8 mouse cellular contexts compared by ENCODE assay signal in genomic region chr6:87669894-87670588, GRCm38 (mm10). TPM values are rescaled to one million over a fixed set of nuclear protein-coding genes. Genes with fewer than 3 reads are reported as not detected.
DNase-seq lines count a peak whose midpoint lies in the region; ATAC-seq and TF ChIP-seq lines count a peak whose summit lies in the region.

No protein-coding gene starts in this region.

- intact Hi-C loops in gastrocnemius, adult 2 months (cut with DNase I): loop anchor here (2.0 to 5.0 kb wide), 3 partner anchors 55 to 273 kb away; no protein-coding TSS in a partner anchor

- H3K4me1 ChIP-seq in hindbrain, embryonic 16.5 days (ENCODE audit: control insufficient read depth, insufficient read depth, low read depth, low read length): peaks cover 22% of the 10 kb centered on the region
- peaks cover 18% of the 10 kb centered on the region for H3K4me1 ChIP-seq in limb, embryonic 12.5 days (replicated peaks)
- H3K4me1 ChIP-seq in midbrain, embryonic 13.5 days (replicated peaks): peaks cover 30% of the 10 kb centered on the region
- H3K4me1 ChIP-seq in stomach, embryonic 16.5 days (ENCODE audit: control insufficient read depth, insufficient read depth, low read length): peaks cover 12% of the 10 kb centered on the region

- no peak overlapping the region for H3K4me3 ChIP-seq in gastrocnemius, adult 2 months
- H3K4me3 ChIP-seq in hindbrain, embryonic 16.5 days (ENCODE audit: low read length): no peak overlapping the region
- no peak overlapping the region for H3K4me3 ChIP-seq in limb, embryonic 12.5 days (replicated peaks)
- no peak overlapping the region for H3K4me3 ChIP-seq in midbrain, embryonic 13.5 days (replicated peaks)
- no peak overlapping the region for H3K4me3 ChIP-seq in stomach, embryonic 16.5 days (replicated peaks; ENCODE audit: low read length)

- no peak overlapping the region for H3K9ac ChIP-seq in hindbrain, embryonic 16.5 days (ENCODE audit: low read depth, low read length)
- H3K9ac ChIP-seq in limb, embryonic 12.5 days (replicated peaks): no peak overlapping the region
- no peak overlapping the region for H3K9ac ChIP-seq in midbrain, embryonic 13.5 days (replicated peaks)
- no peak overlapping the region for H3K9ac ChIP-seq in stomach, embryonic 16.5 days (ENCODE audit: low read length)

- DNase-seq in gastrocnemius, adult 2 months: peak; percentile 30
- no peak for DNase-seq in gastrocnemius, adult 8-10 months (ENCODE audit: low spot score in 2 of 2)
- peak; percentile 33 for DNase-seq in Muller cell, postnatal 12 days (ENCODE audit: inconsistent ontology term)
- peak; percentile 64 for DNase-seq in embryo, embryonic 9.5 days (ENCODE audit: extremely low spot score)

- no peak overlapping the region for H3K27ac ChIP-seq in gastrocnemius, adult 2 months
- no peak overlapping the region for H3K27ac ChIP-seq in hindbrain, embryonic 16.5 days (ENCODE audit: low read depth, low read length)
- H3K27ac ChIP-seq in limb, embryonic 12.5 days: no peak overlapping the region
- H3K27ac ChIP-seq in midbrain, embryonic 13.5 days: no peak overlapping the region
- H3K27ac ChIP-seq in stomach, embryonic 16.5 days (ENCODE audit: low read length): no peak overlapping the region

- no peaks in the 10 kb centered on the region for H3K36me3 ChIP-seq in hindbrain, embryonic 16.5 days (ENCODE audit: control insufficient read depth, insufficient read depth, low read length)
- no peaks in the 10 kb centered on the region; the same call in 1 of the 2 replicates for H3K36me3 ChIP-seq in limb, embryonic 12.5 days
- H3K36me3 ChIP-seq in midbrain, embryonic 13.5 days: no peaks in the 10 kb centered on the region
- H3K36me3 ChIP-seq in stomach, embryonic 16.5 days (ENCODE audit: control insufficient read depth, insufficient read depth, low read length): peaks cover 2% of the 10 kb centered on the region; the same call in 1 of the 2 replicates

- no peaks in the 10 kb centered on the region for H3K27me3 ChIP-seq in hindbrain, embryonic 16.5 days (replicated peaks; ENCODE audit: control insufficient read depth, insufficient read depth, low read length)
- H3K27me3 ChIP-seq in limb, embryonic 12.5 days: no peaks in the 10 kb centered on the region
- H3K27me3 ChIP-seq in midbrain, embryonic 13.5 days: no peaks in the 10 kb centered on the region
- no peaks in the 10 kb centered on the region for H3K27me3 ChIP-seq in stomach, embryonic 16.5 days (ENCODE audit: control insufficient read depth, insufficient read depth, low read length)

- ATAC-seq in hindbrain, embryonic 16.5 days: no peak
- ATAC-seq in limb, embryonic 12.5 days (ENCODE audit: insufficient number of reproducible peaks, insufficient read depth, low FRiP score, low TSS enrichment, low read depth): no peak
- no peak for ATAC-seq in midbrain, embryonic 13.5 days
- no peak for ATAC-seq in stomach, embryonic 16.5 days (ENCODE audit: insufficient read depth, low FRiP score)

- WGBS in hindbrain, embryonic 16.5 days: 26% methylated on average over 7 of the region's 7 CpGs
- WGBS in limb, embryonic 12.5 days: 40% methylated on average over 7 of the region's 7 CpGs
- WGBS in midbrain, embryonic 13.5 days: 30% methylated on average over 7 of the region's 7 CpGs
- WGBS in stomach, embryonic 16.5 days: 38% methylated on average over 7 of the region's 7 CpGs

- peak; percentile 72 for TF ChIP-seq CTCF in gastrocnemius, adult 2 months (IDR thresholded peaks at IDR 0.05)

- no peaks in the 10 kb centered on the region for H3K9me3 ChIP-seq in hindbrain, embryonic 16.5 days (ENCODE audit: control insufficient read depth, low read length)
- H3K9me3 ChIP-seq in limb, embryonic 12.5 days: no peaks in the 10 kb centered on the region
- no peaks in the 10 kb centered on the region for H3K9me3 ChIP-seq in midbrain, embryonic 13.5 days
- H3K9me3 ChIP-seq in stomach, embryonic 16.5 days (replicated peaks; ENCODE audit: control insufficient read depth, low read length): peaks cover 2% of the 10 kb centered on the region; the same call in 1 of the 2 replicates

- H3K4me2 ChIP-seq in hindbrain, embryonic 16.5 days (ENCODE audit: low read length): peak overlapping the region; percentile 40
- 0 out of 2 replicates have a peak overlapping the region, but pooled peaks have one; percentile 94 for H3K4me2 ChIP-seq in limb, embryonic 12.5 days
- H3K4me2 ChIP-seq in midbrain, embryonic 13.5 days (replicated peaks): peak overlapping the region; percentile 11; the same call in 1 of the 2 replicates
- H3K4me2 ChIP-seq in stomach, embryonic 16.5 days (ENCODE audit: low read depth, low read length): peak overlapping the region; percentile 3; the same call in 1 of the 2 replicates

RNA-seq across cellular contexts. Expression of gene Aplf, which starts 2.0 kb away (rescaled TPM):
- 1 to 10 TPM; 2.0 to 2.7 TPM for total RNA-seq in gastrocnemius, adult 2 months (2021)
- 1 to 10 TPM; 2.3 to 3.1 (median 2.8) TPM for total RNA-seq in gastrocnemius, adult 8-10 months (2022)
- polyA plus RNA-seq in hindbrain, embryonic 16.5 days (2015; fragmentation: Nextera tagmentation; extraction: Ambion mirVana): 8.5 and 9.1 TPM in 2 replicates
- polyA plus RNA-seq in limb, embryonic 12.5 days (2016; fragmentation: Nextera tagmentation; extraction: Ambion mirVana): 13.0 and 13.8 TPM in 2 replicates
- polyA plus RNA-seq in midbrain, embryonic 13.5 days (2015; fragmentation: Nextera tagmentation; extraction: Ambion mirVana): 8.9 and 10.7 TPM in 2 replicates
- polyA plus RNA-seq in stomach, embryonic 16.5 days (2015; fragmentation: Nextera tagmentation; extraction: Ambion mirVana): 14.2 and 15.5 TPM in 2 replicates

Comparison
In these comparisons a context has a peak if more than half of its experiments do, and no peak if none do; other contexts are left out.
1. DNase-seq: peak in gastrocnemius, adult 2 months (single experiment), Muller cell, postnatal 12 days (single experiment) and embryo, embryonic 9.5 days (single experiment); none in gastrocnemius, adult 8-10 months (0 of 2).
2. H3K4me2 ChIP-seq: peak in every context shown above with its lines; median percentile 94 in limb, embryonic 12.5 days; 40 in hindbrain, embryonic 16.5 days; 11 in midbrain, embryonic 13.5 days; 3 in stomach, embryonic 16.5 days.